Mouse (Mus musculus) erythroid progenitor cell, adult 5-6 weeks (primary cell): Measurements from ENCODE around the gene Btbd8. TPM values are rescaled to one million over a fixed set of nuclear protein-coding genes. Genes with fewer than 3 reads are reported as not detected.

Experiments used
- ATAC-seq: replicated peaks from 2 replicates; pipeline ENCODE4 v1.8.0; 2016; ENCODE audit warnings: moderate number of reproducible peaks, mild to moderate bottlenecking, moderate TSS enrichment, inconsistent platforms; ENCODE audit not compliant: poor library complexity, low FRiP score, severe bottlenecking
- total RNA-seq, 2 experiments: library from RNA; stranded (forward) in 1 of 2; stranded (reverse) in 1 of 2; fragments of 150-400 nt in 1 of 2; fragments of 186-747, 209-891 nt in 1 of 2; gene quantifications; 2 replicates each; pipeline versions ENCODE4 v1.2.3 to v1.2.4; 2015 to 2017; ENCODE audit warnings: low replicate concordance in 2 of 2

Btbd8 gene
- total RNA-seq, 2 experiments from 2014 or later = 6.4 to 11.3 TPM

GRCm38 (mm10) chr5:107447977-107448376 is 10.2 kb downstream of the Btbd8 start:
- ATAC-seq = no peak

- no peak for ATAC-seq
Observed at GRCm38 (mm10) chr5:107448784-107449183, 11.0 kb downstream of the Btbd8 start.

GRCm38 (mm10) chr5:107449620-107450019 is 11.8 kb downstream of the Btbd8 start:
- no peak for ATAC-seq

- ATAC-seq = no peak
Observed at GRCm38 (mm10) chr5:107450299-107450698, 12.5 kb downstream of the Btbd8 start.

- ATAC-seq = peak; percentile 76
Observed at GRCm38 (mm10) chr5:107462147-107463076, 24.6 kb downstream of the Btbd8 start.

- no peak for ATAC-seq
Observed at GRCm38 (mm10) chr5:107466501-107466900, 28.7 kb downstream of the Btbd8 start.

- no peak for ATAC-seq
Observed at GRCm38 (mm10) chr5:107467098-107467497, 29.3 kb downstream of the Btbd8 start.

- ATAC-seq = peak; percentile 88
Observed at GRCm38 (mm10) chr5:107470600-107471329, 33.0 kb downstream of the Btbd8 start.

- ATAC-seq = no peak
Observed at GRCm38 (mm10) chr5:107480194-107480593, 42.4 kb downstream of the Btbd8 start.

- ATAC-seq = no peak
Observed at GRCm38 (mm10) chr5:107488996-107489395, 51.2 kb downstream of the Btbd8 start.

GRCm38 (mm10) chr5:107491036-107491435 is 53.2 kb downstream of the Btbd8 start:
- no peak for ATAC-seq

GRCm38 (mm10) chr5:107492471-107492870 is 54.7 kb downstream of the Btbd8 start:
- no peak for ATAC-seq

- no peak; the same call in 1 of the 2 replicates for ATAC-seq
Observed at GRCm38 (mm10) chr5:107494759-107495158, 57.0 kb downstream of the Btbd8 start.

- ATAC-seq = no peak
Observed at GRCm38 (mm10) chr5:107496047-107496446, 58.2 kb downstream of the Btbd8 start.

- ATAC-seq = no peak
Observed at GRCm38 (mm10) chr5:107497519-107498501, 60.0 kb downstream of the Btbd8 start.

- no peak for ATAC-seq
Observed at GRCm38 (mm10) chr5:107498806-107499310, 61.1 kb downstream of the Btbd8 start.

- ATAC-seq = no peak
Observed at GRCm38 (mm10) chr5:107499891-107500535, 62.2 kb downstream of the Btbd8 start.

GRCm38 (mm10) chr5:107500741-107501140 is 62.9 kb downstream of the Btbd8 start:
- no peak for ATAC-seq

GRCm38 (mm10) chr5:107507321-107507720 is 69.5 kb downstream of the Btbd8 start, which contains the start of gene Gm42669:
Gene Gm42669 (plus strand): TSS chr5:107507621.
- no peak for ATAC-seq
